Mouse (Mus musculus): ENCODE data around the gene Rbms2. TPM values are rescaled to one million over a fixed set of nuclear protein-coding genes. Genes with fewer than 3 reads are reported as not detected.
"Not testable (repeated sequence)": the region's sequence is repeated elsewhere in the genome, so short reads cannot be mapped to it uniquely, and the experiment has no call there.

Rbms2 gene
- polyA plus RNA-seq, 1 experiment from 2014 or later = 25.3 TPM

GRCm38 (mm10) chr10:128093496-128094294, 86.4 kb downstream of the Rbms2 start:
- peak overlapping the region; percentile 62 for H3K4me3 ChIP-seq (ENCODE audit: low read depth, low read length)
- WGBS = 29% methylated on average over 13 of the region's 13 CpGs
- ATAC-seq (replicated peaks; ENCODE audit: low FRiP score, low TSS enrichment, low read depth) = no peak
- H3K36me3 ChIP-seq (ENCODE audit: control insufficient read depth, insufficient read depth, low read length) = peaks cover 17% of the 10 kb centered on the region
- DNase-seq (ENCODE audit: low spot score) = peak; percentile 57
- peak overlapping the region; percentile 83 for H3K4me2 ChIP-seq (ENCODE audit: low read length)
- peak overlapping the region; percentile 89; the same call in 1 of the 2 replicates for H3K27ac ChIP-seq (ENCODE audit: low read depth)
- H3K9ac ChIP-seq (ENCODE audit: low read length) = peak overlapping the region; percentile 61
- H3K9me3 ChIP-seq (ENCODE audit: control insufficient read depth, low read length) = no peaks in the 10 kb centered on the region
- no peaks in the 10 kb centered on the region for H3K27me3 ChIP-seq (replicated peaks; ENCODE audit: control insufficient read depth, insufficient read depth, low read length)
- H3K4me1 ChIP-seq (replicated peaks; ENCODE audit: control insufficient read depth, insufficient read depth, low read length) = peaks cover 34% of the 10 kb centered on the region

- peak; percentile 47 for ATAC-seq (replicated peaks; ENCODE audit: low FRiP score, low TSS enrichment, low read depth)
- H3K27me3 ChIP-seq (replicated peaks; ENCODE audit: control insufficient read depth, insufficient read depth, low read length) = no peaks in the 10 kb centered on the region
- DNase-seq (ENCODE audit: low spot score) = peak; percentile 90
- peak overlapping the region; percentile 89 for H3K27ac ChIP-seq (ENCODE audit: low read depth)
- peak overlapping the region; percentile 83 for H3K4me2 ChIP-seq (ENCODE audit: low read length)
- WGBS = under 1% methylated on average over 78 of the region's 88 CpGs
- no peaks in the 10 kb centered on the region for H3K9me3 ChIP-seq (ENCODE audit: control insufficient read depth, low read length)
- H3K36me3 ChIP-seq (ENCODE audit: control insufficient read depth, insufficient read depth, low read length) = peaks cover 26% of the 10 kb centered on the region
- peaks cover 26% of the 10 kb centered on the region for H3K4me1 ChIP-seq (replicated peaks; ENCODE audit: control insufficient read depth, insufficient read depth, low read length)
- H3K4me3 ChIP-seq (ENCODE audit: low read depth, low read length) = peak overlapping the region; percentile 62
- peak overlapping the region; percentile 61 for H3K9ac ChIP-seq (ENCODE audit: low read length)
Measured at GRCm38 (mm10) chr10:128092506-128093495, 87.3 kb downstream of the Rbms2 start.

- peak; percentile 7; the same call in 1 of the 2 replicates for ATAC-seq (replicated peaks; ENCODE audit: low FRiP score, low TSS enrichment, low read depth)
- DNase-seq (ENCODE audit: low spot score) = peak; percentile 73
- Histone ChIP-seq H3K4me2 (ENCODE audit: low read length) (peak within 1 kb of the TSS; percentile 83), H3K9ac (ENCODE audit: low read length) (peak within 1 kb of the TSS; percentile 61), H3K4me3 (ENCODE audit: low read depth, low read length) (peak within 1 kb of the TSS; percentile 62), H3K27me3 (replicated peaks; ENCODE audit: control insufficient read depth, insufficient read depth, low read length) (no peaks in the 10 kb centered on the region), H3K9me3 (ENCODE audit: control insufficient read depth, low read length) (no peaks in the 10 kb centered on the region), H3K4me1 (replicated peaks; ENCODE audit: control insufficient read depth, insufficient read depth, low read length) (peaks cover 26% of the 10 kb centered on the region), H3K27ac (ENCODE audit: low read depth) (peak within 1 kb of the TSS; percentile 89), H3K36me3 (ENCODE audit: control insufficient read depth, insufficient read depth, low read length) (peaks cover 36% of the 10 kb centered on the region)
- WGBS = under 1% methylated on average over 20 of the region's 20 CpGs
Measured at GRCm38 (mm10) chr10:128091564-128092505, 88.3 kb downstream of the Rbms2 start, which contains the start of gene Baz2a. Gene Baz2a (plus strand): TSS chr10:128091577.

GRCm38 (mm10) chr10:128090651-128091563, 89.2 kb downstream of the Rbms2 start:
- peak; percentile 63 for ATAC-seq (replicated peaks; ENCODE audit: low FRiP score, low TSS enrichment, low read depth)
- Histone ChIP-seq H3K4me1 (replicated peaks; ENCODE audit: control insufficient read depth, insufficient read depth, low read length) (peaks cover 22% of the 10 kb centered on the region), H3K27ac (ENCODE audit: low read depth) (peak overlapping the region; percentile 89), H3K9ac (ENCODE audit: low read length) (peak overlapping the region; percentile 12; the same call in 1 of the 2 replicates), H3K9me3 (ENCODE audit: control insufficient read depth, low read length) (no peaks in the 10 kb centered on the region), H3K27me3 (replicated peaks; ENCODE audit: control insufficient read depth, insufficient read depth, low read length) (no peaks in the 10 kb centered on the region), H3K4me3 (ENCODE audit: low read depth, low read length) (peak overlapping the region; percentile 62), H3K36me3 (ENCODE audit: control insufficient read depth, insufficient read depth, low read length) (peaks cover 45% of the 10 kb centered on the region), H3K4me2 (ENCODE audit: low read length) (peak overlapping the region; percentile 83)
- WGBS = 9% methylated on average over 14 of the region's 14 CpGs
- peak; percentile 95 for DNase-seq (ENCODE audit: low spot score)

- no peak for DNase-seq (ENCODE audit: low spot score)
- H3K27ac ChIP-seq (ENCODE audit: low read depth) = no peak overlapping the region
- H3K9ac ChIP-seq (ENCODE audit: low read length) = no peak overlapping the region
- peaks cover 56% of the 10 kb centered on the region for H3K36me3 ChIP-seq (ENCODE audit: control insufficient read depth, insufficient read depth, low read length)
- peaks cover 25% of the 10 kb centered on the region for H3K4me1 ChIP-seq (replicated peaks; ENCODE audit: control insufficient read depth, insufficient read depth, low read length)
- H3K4me3 ChIP-seq (ENCODE audit: low read depth, low read length) = no peak overlapping the region
- WGBS = 72% methylated on average over 5 of the region's 5 CpGs
- H3K4me2 ChIP-seq (ENCODE audit: low read length) = no peak overlapping the region
- H3K9me3 ChIP-seq (ENCODE audit: control insufficient read depth, low read length) = no peaks in the 10 kb centered on the region
- ATAC-seq (replicated peaks; ENCODE audit: low FRiP score, low TSS enrichment, low read depth) = no peak
- H3K27me3 ChIP-seq (replicated peaks; ENCODE audit: control insufficient read depth, insufficient read depth, low read length) = no peaks in the 10 kb centered on the region
Measured at GRCm38 (mm10) chr10:128089842-128090241, 90.3 kb downstream of the Rbms2 start.

- peaks cover 63% of the 10 kb centered on the region for H3K36me3 ChIP-seq (ENCODE audit: control insufficient read depth, insufficient read depth, low read length)
- H3K27ac ChIP-seq (ENCODE audit: low read depth) = no peak overlapping the region
- no peak overlapping the region for H3K4me3 ChIP-seq (ENCODE audit: low read depth, low read length)
- no peak overlapping the region for H3K9ac ChIP-seq (ENCODE audit: low read length)
- no peaks in the 10 kb centered on the region for H3K27me3 ChIP-seq (replicated peaks; ENCODE audit: control insufficient read depth, insufficient read depth, low read length)
- peaks cover 14% of the 10 kb centered on the region for H3K4me1 ChIP-seq (replicated peaks; ENCODE audit: control insufficient read depth, insufficient read depth, low read length)
- ATAC-seq (replicated peaks; ENCODE audit: low FRiP score, low TSS enrichment, low read depth) = no peak
- DNase-seq (ENCODE audit: low spot score) = no peak
- no peak overlapping the region for H3K4me2 ChIP-seq (ENCODE audit: low read length)
- 97% methylated on average over 5 of the region's 5 CpGs for WGBS
- no peaks in the 10 kb centered on the region for H3K9me3 ChIP-seq (ENCODE audit: control insufficient read depth, low read length)
Measured at GRCm38 (mm10) chr10:128088181-128088580, 91.9 kb downstream of the Rbms2 start.

- not testable (repeated sequence) for H3K9ac ChIP-seq (ENCODE audit: low read length); DNase-seq (ENCODE audit: low spot score); H3K4me2 ChIP-seq (ENCODE audit: low read length); H3K27me3 ChIP-seq (replicated peaks; ENCODE audit: control insufficient read depth, insufficient read depth, low read length); H3K9me3 ChIP-seq (ENCODE audit: control insufficient read depth, low read length); H3K4me3 ChIP-seq (ENCODE audit: low read depth, low read length); ATAC-seq (replicated peaks; ENCODE audit: low FRiP score, low TSS enrichment, low read depth); H3K27ac ChIP-seq (ENCODE audit: low read depth)
- peaks cover 63% of the 10 kb centered on the region for H3K36me3 ChIP-seq (ENCODE audit: control insufficient read depth, insufficient read depth, low read length)
- H3K4me1 ChIP-seq (replicated peaks; ENCODE audit: control insufficient read depth, insufficient read depth, low read length) = peaks cover 16% of the 10 kb centered on the region
- WGBS = 85% methylated on average over 2 of the region's 2 CpGs
Measured at GRCm38 (mm10) chr10:128087216-128087615, 92.9 kb downstream of the Rbms2 start.

All from intestine, embryonic 14.5 days (tissue).